Mouse (Mus musculus) bone marrow macrophage, adult 2 months (primary cell): ENCODE results near the gene Acin1.

ENCODE experiments used
- CTCF ChIP-seq: IDR thresholded peaks from 2 replicates; pipeline ENCODE4 v1.5.1; 2012; ENCODE audit warnings: low read depth, mild to moderate bottlenecking, low read length, moderate library complexity
- POLR2A ChIP-seq: IDR thresholded peaks from 2 replicates; pipeline ENCODE4 v1.6.1; 2012; ENCODE audit warnings: mild to moderate bottlenecking, low read depth, low read length, borderline replicate concordance

DNA sequence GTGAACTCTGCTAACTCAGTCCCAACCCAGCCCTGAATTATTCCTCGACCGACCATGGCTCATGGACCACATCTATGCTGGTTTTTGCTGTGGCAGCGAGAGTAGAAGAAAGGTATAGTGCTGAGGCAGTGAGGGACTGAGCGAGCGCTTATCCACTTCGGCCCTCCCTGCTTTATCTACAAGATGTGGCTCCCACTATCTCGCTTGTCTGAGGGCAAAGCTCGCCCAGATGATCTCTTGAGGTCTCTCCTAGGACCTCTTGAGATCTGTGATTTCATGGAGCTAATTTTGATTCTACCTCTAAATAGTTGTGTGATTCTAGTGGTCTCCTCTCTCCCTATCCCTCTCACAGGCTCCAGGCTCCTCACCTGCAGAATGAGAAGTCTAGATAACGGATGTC is 22.3 kb upstream of the Acin1 start:
- no peak for TF ChIP-seq CTCF
- no peak for TF ChIP-seq POLR2A
